Mouse (Mus musculus) heart, postnatal 0 days (tissue): ENCODE data around the gene Gfpt2.

Source experiments
- CTCF ChIP-seq: IDR thresholded peaks from 2 replicates; pipeline ENCODE4 v1.5.1; 2016; ENCODE audit warnings: antibody characterized with exemption, control low read depth, low read depth
- EP300 ChIP-seq: IDR thresholded peaks from 2 replicates; pipeline ENCODE4 v1.6.1; 2016; ENCODE audit warnings: antibody characterized with exemption, low read depth

GRCm38 (mm10) chr11:49811879-49812278 is 17.9 kb downstream of the Gfpt2 start:
- TF ChIP-seq CTCF (no peak), EP300 (no peak)
